Mouse (Mus musculus) liver, postnatal 0 days (tissue): ENCODE data around the gene Gpank1.

ENCODE experiments used
- CTCF ChIP-seq: sonication (generic); IDR thresholded peaks from 2 replicates; pipeline ENCODE4 v1.5.1; 2016; ENCODE audit warnings: antibody characterized with exemption, low read depth
- EP300 ChIP-seq: IDR thresholded peaks from 2 replicates; pipeline ENCODE4 v1.6.1; 2016; ENCODE audit warnings: antibody characterized with exemption, low read depth, mild to moderate bottlenecking

- TF ChIP-seq CTCF: no peak
- no peak for TF ChIP-seq EP300
These were observed 41.0 kb upstream of the Gpank1 start for GRCm38 (mm10) chr17:35080248-35080647.
